Mouse (Mus musculus) 3134 (cell line): ENCODE data around the gene Ppm1j.
A peak's percentile ranks its signal among the peaks of the same experiment; 100 is the strongest.
"Not testable (repeated sequence)": the region's sequence is repeated elsewhere in the genome, so short reads cannot be mapped to it uniquely, and the experiment has no call there.

Experiments used
- DNase-seq: peaks from one replicate; pipeline ENCODE4 v3.0.0-alpha.2; 2011; ENCODE audit warnings: low spot score; ENCODE audit not compliant: insufficient read length; ENCODE audit errors: extremely low read depth

The Ppm1j gene

DNA sequence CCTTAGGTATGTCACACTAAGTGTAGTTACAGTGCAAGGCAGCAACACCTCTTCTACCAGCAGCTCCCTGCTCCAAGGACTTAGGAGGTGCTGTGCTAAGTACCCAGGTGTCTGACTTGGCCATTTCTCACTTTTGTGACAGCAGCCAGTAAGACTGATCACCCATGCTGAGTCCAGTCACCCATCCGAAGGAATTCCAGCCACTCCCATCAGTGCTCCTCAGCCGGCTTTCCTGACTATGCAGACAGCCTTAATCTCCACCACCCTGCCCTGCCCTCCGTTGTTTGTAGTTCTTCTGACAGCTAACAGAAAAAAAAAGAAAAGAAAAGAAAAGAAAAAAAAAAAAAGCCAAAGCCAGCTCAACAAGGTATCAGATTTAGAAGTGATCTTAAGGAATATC, 30.9 kb downstream of the Ppm1j start:
- no peak for DNase-seq

DNA sequence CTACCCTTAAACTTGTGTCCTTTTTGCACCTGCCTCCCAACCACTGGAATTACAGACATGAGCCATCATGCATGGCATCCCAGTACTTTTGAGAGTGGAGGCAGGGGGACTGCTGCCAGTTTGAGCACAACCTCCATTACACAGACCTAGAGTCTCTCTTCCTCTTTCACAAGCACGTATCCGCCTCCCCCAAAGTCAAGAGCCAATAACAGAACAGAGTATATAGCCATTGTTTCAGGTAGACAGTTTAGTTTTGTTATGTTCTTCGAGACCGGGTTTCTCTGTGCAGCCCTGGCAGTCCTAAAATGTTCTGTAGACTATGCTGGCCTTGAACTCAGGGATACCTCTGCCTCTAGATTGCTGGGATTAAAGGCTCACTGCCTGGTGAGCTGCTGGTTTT, 31.4 kb downstream of the Ppm1j start:
- DNase-seq: no peak

GRCm38 (mm10) chr3:104813227-104813626, 32.4 kb downstream of the Ppm1j start:
- not testable (repeated sequence) for DNase-seq

- DNase-seq: no peak
Measured at GRCm38 (mm10) chr3:104814746-104815145, 33.9 kb downstream of the Ppm1j start.

- DNase-seq: no peak
Measured at GRCm38 (mm10) chr3:104815346-104815745, 34.5 kb downstream of the Ppm1j start.

DNA sequence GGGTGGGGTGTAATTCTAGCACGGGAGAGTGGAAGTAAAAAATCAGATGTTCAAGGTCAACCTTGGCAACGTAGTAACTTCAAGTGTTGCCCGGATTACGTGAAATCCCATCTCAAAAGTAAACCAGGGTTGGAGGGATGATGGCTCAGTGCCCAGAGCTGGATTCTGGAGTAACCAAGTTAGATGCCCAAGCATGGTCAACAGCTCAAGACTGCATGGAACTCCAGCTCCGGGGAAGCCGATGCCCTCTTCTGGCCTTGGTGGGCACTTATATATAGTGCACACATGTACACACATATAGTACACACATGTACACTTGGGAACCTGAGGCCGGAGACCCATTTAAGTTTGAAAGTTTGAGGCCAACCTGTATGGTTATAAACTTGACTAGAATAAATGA, 35.3 kb downstream of the Ppm1j start:
- DNase-seq: no peak

GRCm38 (mm10) chr3:104817481-104817990, 36.7 kb downstream of the Ppm1j start:
- DNase-seq: peak; percentile 81

GRCm38 (mm10) chr3:104817991-104818748, 37.3 kb downstream of the Ppm1j start, which contains the start of gene Mov10:
Gene Mov10 (minus strand): TSS chr3:104818563.
- peak; percentile 88 for DNase-seq

- no peak for DNase-seq
Measured at GRCm38 (mm10) chr3:104818749-104819134, 37.9 kb downstream of the Ppm1j start.

DNA sequence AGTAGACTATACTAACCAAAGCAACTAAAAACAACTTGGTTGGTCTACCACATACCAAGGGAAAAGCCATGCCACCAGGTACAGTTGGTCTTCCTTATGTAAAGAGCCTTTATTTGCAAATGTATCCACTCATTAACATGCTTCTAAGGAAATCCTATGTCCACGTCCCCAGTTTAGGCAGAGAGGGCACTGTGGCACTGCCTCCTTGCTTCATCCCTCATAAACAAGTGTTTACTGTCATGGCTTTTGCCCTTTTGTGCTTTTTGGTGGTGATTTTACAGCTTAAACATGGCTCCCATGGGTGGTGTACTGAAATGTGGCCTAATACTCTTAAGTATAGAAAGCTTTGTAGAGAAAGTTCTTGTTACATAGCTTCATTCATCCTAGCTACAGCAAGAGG, 39.6 kb downstream of the Ppm1j start:
- no peak for DNase-seq

GRCm38 (mm10) chr3:104822413-104822812, 41.6 kb downstream of the Ppm1j start:
- no peak for DNase-seq
